Mouse (Mus musculus) erythroblast, embryonic 14.5 days (primary cell): Measurements from ENCODE around the gene Yju2. TPM values are rescaled to one million over a fixed set of nuclear protein-coding genes. Genes with fewer than 3 reads are reported as not detected.

ENCODE experiments used
- H3K27me3 ChIP-seq: 2 replicates; pipeline ENCODE4 v1.6.1; 2012; ENCODE audit warnings: inconsistent platforms; ENCODE audit not compliant: control insufficient read depth
- H3K36me3 ChIP-seq: 2 replicates; pipeline ENCODE4 v1.6.1; 2012; ENCODE audit warnings: mild to moderate bottlenecking, inconsistent platforms; ENCODE audit not compliant: control insufficient read depth
- H3K4me1 ChIP-seq: 2 replicates; pipeline ENCODE4 v1.6.1; 2012; ENCODE audit warnings: inconsistent platforms; ENCODE audit not compliant: control insufficient read depth
- H3K4me3 ChIP-seq: replicated peaks from 2 replicates; pipeline ENCODE3; 2012; ENCODE audit warnings: moderate library complexity, mild to moderate bottlenecking, inconsistent platforms
- H3K9me3 ChIP-seq: 2 replicates; pipeline ENCODE4 v1.6.1; 2012; ENCODE audit warnings: low read length, inconsistent platforms, mixed read lengths; ENCODE audit not compliant: control insufficient read depth
- GATA1 ChIP-seq: IDR thresholded peaks from 2 replicates; pipeline ENCODE4 v1.6.1; 2012; ENCODE audit warnings: low read length, inconsistent platforms, mixed read lengths
- TAL1 ChIP-seq: IDR thresholded peaks from 3 replicates; pipeline ENCODE4 v1.6.1; 2012; ENCODE audit warnings: low read length, inconsistent platforms, mixed read lengths
- polyA plus RNA-seq: library from polyadenylated mRNA; stranded (reverse); fragments of >175 nt; gene quantifications from 2 replicates; pipeline ENCODE4 v1.2.3, GENCODE M21; 2012

The Yju2 gene
- polyA plus RNA-seq, 1 experiment, result 1.7 TPM

DNA sequence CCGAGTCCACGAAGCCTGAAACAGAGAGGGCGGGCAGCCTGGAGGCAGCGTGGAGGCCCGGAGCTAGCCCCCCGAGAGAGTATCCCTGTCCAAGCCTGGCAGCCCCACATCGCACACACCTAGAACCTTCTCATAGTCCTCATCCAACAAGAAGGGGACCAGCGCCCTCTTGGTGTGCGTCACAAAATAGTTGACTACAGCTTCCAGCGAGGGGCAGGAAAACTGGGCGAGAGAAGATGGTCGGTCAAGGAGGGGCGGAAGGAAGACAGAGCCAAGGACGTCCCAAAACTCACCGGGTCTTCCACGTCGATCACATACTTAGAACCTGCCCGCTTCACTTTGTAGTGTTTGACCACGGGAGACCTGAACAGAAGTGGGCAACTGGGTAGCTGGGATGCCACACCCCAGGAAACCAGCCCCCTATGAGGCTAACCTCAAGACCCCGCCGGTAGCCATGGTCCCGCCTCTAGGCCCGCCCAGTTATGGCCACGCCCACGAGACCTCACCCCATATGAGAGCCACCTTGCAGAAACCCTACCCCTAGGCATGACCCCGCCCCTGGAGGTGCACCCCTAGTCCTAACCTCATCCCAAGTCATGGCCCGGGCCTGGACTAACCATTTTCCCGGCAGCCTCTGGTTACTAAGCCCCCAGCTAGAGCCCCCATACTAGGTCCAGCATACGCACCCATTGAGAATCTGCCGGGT is 41.0 kb downstream of the Yju2 start:
- TF ChIP-seq TAL1 (no peak), GATA1 (no peak)
- Histone ChIP-seq H3K27me3 (peaks cover 15% of the 10 kb centered on the region), H3K36me3 (no peaks in the 10 kb centered on the region), H3K4me3 (no peak overlapping the region), H3K9me3 (no peaks in the 10 kb centered on the region), H3K4me1 (peaks cover 2% of the 10 kb centered on the region; the same call in 1 of the 2 replicates)

DNA sequence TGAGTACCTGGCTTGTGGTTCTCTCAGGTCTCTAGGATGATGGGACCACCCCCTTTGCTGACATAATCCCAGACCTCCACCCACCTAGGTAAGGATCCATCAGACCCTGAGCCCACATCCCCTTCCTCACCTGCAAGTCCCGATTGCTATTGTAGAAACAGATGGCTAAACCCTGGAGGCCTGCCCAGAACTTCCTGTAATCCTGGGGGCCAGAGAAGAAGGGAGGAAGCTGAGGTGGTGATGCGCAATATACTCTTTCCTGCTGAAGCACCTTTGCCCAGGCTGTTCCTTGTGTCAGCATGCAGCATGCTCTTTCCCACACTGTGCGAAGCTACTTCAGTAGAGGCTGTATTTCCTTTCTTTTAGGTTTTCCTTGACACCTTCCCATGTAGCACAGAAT is 44.1 kb downstream of the Yju2 start:
- H3K36me3 ChIP-seq, result no peaks in the 10 kb centered on the region
- no peak overlapping the region for H3K4me3 ChIP-seq
- TF ChIP-seq TAL1 (no peak), GATA1 (no peak)
- peaks cover 10% of the 10 kb centered on the region for H3K4me1 ChIP-seq
- H3K9me3 ChIP-seq, result no peaks in the 10 kb centered on the region
- peaks cover 21% of the 10 kb centered on the region for H3K27me3 ChIP-seq

DNA sequence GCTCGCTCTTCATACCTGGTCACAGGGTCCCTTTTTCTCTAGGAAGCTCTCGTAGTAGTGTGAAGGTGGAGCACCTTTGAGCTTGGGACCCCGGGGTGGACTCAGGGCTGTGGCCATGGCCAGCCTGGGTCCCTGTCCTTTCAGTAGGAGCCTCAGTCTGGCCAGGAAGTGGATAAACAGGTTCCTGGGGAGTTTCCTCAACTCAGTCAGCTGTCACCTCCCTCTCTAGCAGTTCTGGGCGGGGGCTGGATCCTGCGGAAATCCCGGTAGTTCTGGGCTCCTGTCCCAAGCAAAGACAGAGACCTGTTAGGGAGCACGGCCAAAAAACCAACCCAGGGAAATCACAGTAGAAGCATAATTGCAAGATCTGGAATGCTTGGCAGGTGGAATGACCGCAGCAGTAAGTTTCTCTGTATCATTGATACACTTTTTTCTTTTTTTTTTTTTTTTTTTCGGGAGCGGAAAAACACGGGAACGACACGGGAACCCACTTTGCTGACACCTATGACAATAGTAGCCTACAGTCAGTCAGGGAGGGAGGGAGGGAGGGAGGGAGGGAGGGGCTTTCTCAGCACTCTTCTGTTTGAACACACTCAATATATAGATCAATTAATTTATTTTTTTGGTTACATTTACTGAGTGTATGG is 46.6 kb downstream of the Yju2 start, which contains the start of the genes Stap2 and Mpnd:
Gene Stap2, minus strand, starts transcription at position 170 of the 647 bp plus-strand sequence.
Gene Mpnd, plus strand, starts transcription at position 297 of the 647 bp plus-strand sequence.
- Histone ChIP-seq H3K4me3 (peak within 1 kb of the TSS; percentile 4), H3K4me1 (peaks cover 33% of the 10 kb centered on the region), H3K9me3 (no peaks in the 10 kb centered on the region), H3K36me3 (no peaks in the 10 kb centered on the region), H3K27me3 (peaks cover 12% of the 10 kb centered on the region)
- TF ChIP-seq GATA1, result no peak
- no peak for TF ChIP-seq TAL1

DNA sequence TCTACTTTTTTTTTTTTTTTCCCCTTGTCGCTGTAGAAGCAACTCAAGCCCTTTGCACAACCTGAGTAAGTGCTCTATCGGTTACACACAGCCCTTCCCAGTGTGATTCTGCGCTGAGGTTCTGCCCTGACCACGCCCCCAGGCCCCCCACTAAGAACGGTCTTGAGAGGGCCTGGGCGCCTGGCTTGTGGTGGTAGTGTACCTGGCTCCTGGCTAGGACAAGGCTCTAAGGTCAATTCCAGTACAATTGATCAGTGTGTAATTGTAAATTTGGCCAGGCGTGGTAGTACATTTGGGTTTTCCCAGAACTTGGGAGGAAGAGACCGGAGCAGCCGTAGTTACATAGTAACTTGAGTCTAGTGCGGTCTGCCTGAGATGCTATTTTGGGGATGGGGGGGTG is 48.1 kb downstream of the Yju2 start:
- peaks cover 6% of the 10 kb centered on the region; the same call in 1 of the 2 replicates for H3K36me3 ChIP-seq
- TF ChIP-seq TAL1 (no peak), GATA1 (no peak)
- peaks cover 11% of the 10 kb centered on the region for H3K27me3 ChIP-seq
- no peaks in the 10 kb centered on the region for H3K9me3 ChIP-seq
- H3K4me3 ChIP-seq, result no peak overlapping the region
- H3K4me1 ChIP-seq, result peaks cover 37% of the 10 kb centered on the region

DNA sequence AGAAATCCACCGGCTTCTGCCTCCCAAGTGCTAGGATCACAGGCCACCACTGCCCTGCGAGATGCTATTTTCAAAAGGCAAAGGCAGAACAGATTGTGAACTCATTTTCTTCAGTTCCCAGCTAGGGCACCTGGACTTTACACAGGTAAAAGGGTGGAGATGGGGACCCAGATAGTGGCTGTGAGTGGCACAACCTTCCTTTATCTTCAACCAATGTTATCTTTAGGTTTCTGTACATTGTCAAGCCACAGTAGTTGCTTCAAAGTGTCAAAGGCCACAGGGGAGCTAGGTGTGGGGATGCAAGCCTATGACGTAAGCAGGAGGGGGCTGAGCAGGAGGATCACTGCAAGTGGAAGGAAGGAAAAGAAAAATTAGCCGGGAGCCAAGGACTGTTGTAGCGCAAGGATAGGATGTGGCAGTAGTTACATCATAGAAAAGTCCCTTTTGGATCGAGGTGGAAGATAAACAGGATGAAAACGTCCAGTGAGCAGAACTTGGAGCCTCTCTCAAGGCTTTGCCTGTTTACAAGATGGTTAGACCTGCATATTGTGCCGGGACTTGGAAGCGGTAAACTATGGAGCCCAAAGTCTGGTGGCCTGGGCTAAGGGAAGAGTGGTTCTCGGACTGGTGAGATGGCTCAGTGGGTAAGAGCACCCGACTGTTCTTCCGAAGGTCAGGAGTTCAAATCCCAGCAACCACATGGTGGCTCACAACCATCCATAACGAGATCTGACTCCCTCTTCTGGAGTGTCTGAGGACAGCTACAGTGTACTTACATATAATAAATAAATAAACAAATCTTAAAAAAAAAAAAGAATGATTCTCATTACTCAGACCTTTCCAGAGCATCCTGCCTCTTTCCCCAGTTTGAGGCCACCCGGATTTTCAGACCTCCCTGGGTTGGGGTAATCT is 48.8 kb downstream of the Yju2 start:
- no peak for TF ChIP-seq GATA1
- TF ChIP-seq TAL1, result no peak
- Histone ChIP-seq H3K4me3 (peak overlapping the region; percentile 87), H3K9me3 (no peaks in the 10 kb centered on the region), H3K36me3 (peaks cover 11% of the 10 kb centered on the region), H3K27me3 (peaks cover 11% of the 10 kb centered on the region), H3K4me1 (peaks cover 37% of the 10 kb centered on the region)

DNA sequence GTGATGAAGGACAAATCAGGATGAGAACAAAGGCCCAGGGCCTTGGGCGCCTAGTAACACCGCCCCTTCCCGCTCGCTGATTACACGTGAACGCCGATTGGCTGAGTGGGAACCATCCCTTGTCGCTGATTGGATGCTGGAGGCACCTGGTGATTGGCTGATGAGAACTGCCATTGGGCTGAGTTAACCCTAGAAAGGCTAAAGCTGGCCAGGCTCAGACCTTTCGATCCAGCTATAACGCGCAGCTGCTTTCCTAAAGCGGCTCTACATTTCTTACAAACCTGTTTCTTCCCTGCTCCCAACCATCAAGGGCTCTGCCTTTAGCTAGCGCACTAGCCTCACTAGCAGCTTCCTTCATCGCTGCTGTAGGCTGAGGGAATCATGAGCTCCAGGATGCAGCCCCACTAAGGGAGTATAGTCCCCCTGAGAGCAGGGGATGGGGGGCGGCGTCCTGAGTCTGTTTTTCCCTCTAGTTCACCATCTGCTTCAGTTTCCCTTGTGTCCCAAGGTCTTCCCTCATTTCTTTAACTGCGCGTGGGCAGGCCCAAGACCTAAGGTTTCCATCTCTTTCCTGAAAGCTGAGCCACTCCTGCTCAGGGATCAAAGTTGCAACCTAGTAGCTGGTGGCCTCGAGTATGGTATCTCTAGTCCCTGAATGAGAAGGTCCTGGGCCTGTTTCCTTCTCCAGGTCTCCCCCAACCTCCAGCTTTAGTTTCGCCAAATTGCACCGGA is 49.6 kb downstream of the Yju2 start:
- Histone ChIP-seq H3K36me3 (peaks cover 13% of the 10 kb centered on the region), H3K27me3 (peaks cover 11% of the 10 kb centered on the region), H3K4me3 (peak overlapping the region; percentile 87), H3K9me3 (no peaks in the 10 kb centered on the region), H3K4me1 (peaks cover 37% of the 10 kb centered on the region)
- TF ChIP-seq TAL1, result no peak
- TF ChIP-seq GATA1, result peak; percentile 68

DNA sequence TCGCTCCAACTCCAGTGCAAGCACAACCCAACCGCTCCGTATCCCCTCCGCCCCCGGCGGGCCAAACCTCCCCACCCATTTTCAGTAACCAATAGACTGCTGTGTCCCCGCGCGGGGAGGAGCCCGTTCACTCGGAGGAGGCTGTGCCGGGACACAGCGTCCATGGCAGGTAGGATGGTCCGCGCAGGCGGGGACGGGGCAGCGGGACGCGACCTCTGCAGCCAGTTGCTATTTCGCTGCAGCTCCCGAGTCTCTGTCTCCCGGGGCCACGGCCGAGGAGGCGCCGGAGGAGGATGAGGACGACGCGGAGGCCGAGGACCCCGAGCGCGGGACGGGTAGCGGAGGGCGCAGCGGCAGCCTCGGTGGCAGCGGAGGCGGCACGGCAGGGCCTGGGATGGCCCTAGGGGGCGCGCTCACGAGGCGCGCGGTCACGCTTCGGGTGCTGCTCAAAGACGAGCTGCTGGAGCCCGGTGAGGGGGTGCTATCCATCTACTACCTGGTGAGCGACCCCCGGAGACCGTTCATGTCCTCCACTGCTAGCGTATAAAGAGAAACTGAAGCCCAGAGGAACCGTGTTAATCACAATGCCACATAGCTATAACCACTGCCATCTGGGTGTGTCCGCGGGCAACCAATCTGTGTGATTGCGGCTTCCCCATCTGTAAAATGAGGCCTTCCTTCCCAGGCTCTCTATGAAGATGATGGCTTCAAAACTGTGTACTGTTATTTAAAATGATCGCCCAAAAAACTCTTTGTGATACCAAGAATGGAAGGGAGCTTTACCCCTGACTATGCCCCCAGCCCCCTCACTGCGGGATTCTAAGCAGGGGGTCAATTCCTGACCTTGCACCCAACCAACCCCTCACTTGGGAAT is 50.4 kb downstream of the Yju2 start:
- TF ChIP-seq GATA1 (no peak), TAL1 (no peak)
- H3K4me1 ChIP-seq, result peaks cover 37% of the 10 kb centered on the region
- peaks cover 11% of the 10 kb centered on the region for H3K27me3 ChIP-seq
- H3K4me3 ChIP-seq, result peak overlapping the region; percentile 87
- no peaks in the 10 kb centered on the region for H3K9me3 ChIP-seq
- peaks cover 13% of the 10 kb centered on the region for H3K36me3 ChIP-seq

DNA sequence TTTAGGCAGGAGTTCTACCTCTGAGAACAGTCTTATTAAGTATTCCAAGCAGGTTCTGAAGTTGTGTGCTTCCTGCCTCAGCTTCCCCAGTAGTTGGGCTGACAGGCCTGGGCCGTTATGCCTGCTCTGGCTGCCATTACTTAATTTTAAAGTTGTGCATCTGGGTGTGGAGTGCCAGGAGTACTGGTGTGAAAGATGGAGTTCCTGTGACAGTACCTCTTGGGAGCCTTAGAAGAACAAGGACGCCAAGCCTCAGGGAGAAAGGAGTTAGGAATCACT is 51.0 kb downstream of the Yju2 start:
- peak overlapping the region; percentile 87 for H3K4me3 ChIP-seq
- H3K4me1 ChIP-seq, result peaks cover 37% of the 10 kb centered on the region
- TF ChIP-seq TAL1, result no peak
- no peak for TF ChIP-seq GATA1
- peaks cover 16% of the 10 kb centered on the region for H3K36me3 ChIP-seq
- peaks cover 6% of the 10 kb centered on the region for H3K27me3 ChIP-seq
- H3K9me3 ChIP-seq, result no peaks in the 10 kb centered on the region
